Mouse (Mus musculus) c-Kit-positive CD71-negative TER-119-negative erythroid progenitor cells, embryonic 14.5 days (primary cell): Measurements from ENCODE around the gene Adig.

Experiments
- DNase-seq: peaks from one replicate; pipeline ENCODE4 v3.0.0-alpha.2; 2013; ENCODE audit warnings: low read depth

Adig gene

GRCm38 (mm10) chr2:158541286-158541685, 38.9 kb downstream of the Adig start:
- DNase-seq: no peak

GRCm38 (mm10) chr2:158545266-158545665, 42.9 kb downstream of the Adig start:
- DNase-seq: no peak

GRCm38 (mm10) chr2:158546751-158547150, 44.3 kb downstream of the Adig start:
- peak; percentile 63 for DNase-seq

- DNase-seq: peak; percentile 56
Measured at GRCm38 (mm10) chr2:158550067-158550466, 47.7 kb downstream of the Adig start.

- no peak for DNase-seq
Measured at GRCm38 (mm10) chr2:158554366-158554765, 52.0 kb downstream of the Adig start.

GRCm38 (mm10) chr2:158555252-158555651, 52.8 kb downstream of the Adig start:
- DNase-seq: no peak

- no peak for DNase-seq
Measured at GRCm38 (mm10) chr2:158555812-158556211, 53.4 kb downstream of the Adig start.

GRCm38 (mm10) chr2:158556225-158556624, 53.8 kb downstream of the Adig start:
- DNase-seq: peak; percentile 52

- DNase-seq: no peak
Measured at GRCm38 (mm10) chr2:158556750-158557149, 54.3 kb downstream of the Adig start.
